Mouse (Mus musculus) A20 (cell line): ENCODE measurements around the gene Gm8882.
"Not testable (repeated sequence)": the region's sequence is repeated elsewhere in the genome, so short reads cannot be mapped to it uniquely, and the experiment has no call there.

Source experiments
- DNase-seq: peaks from one replicate; pipeline ENCODE4 v3.0.0-alpha.2; 2011; ENCODE audit warnings: low read depth, low spot score

The Gm8882 gene

DNA sequence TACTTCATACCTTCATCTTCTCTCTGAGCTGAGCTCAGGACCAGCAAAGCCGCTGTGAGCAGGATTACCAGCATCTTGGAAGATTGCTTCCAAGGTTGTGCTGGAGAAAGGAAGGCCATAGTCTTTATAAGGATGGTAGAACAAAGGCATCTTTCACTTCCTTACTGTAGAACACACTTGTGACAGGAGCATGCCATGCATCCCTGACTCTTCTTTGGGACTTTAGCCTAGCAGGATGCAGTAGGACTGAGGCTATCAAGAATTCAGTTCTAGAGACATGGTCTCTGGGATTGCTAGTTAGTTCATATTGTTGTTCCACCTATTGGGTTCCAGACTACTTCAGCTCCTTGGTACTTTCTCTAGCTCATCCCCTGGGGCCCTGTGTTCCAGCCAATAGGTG lies at the start of gene Gm8882:
Gene Gm8882, minus strand, starts transcription at position 101 of the 400 bp plus-strand sequence.
- not testable (repeated sequence) for DNase-seq

DNA sequence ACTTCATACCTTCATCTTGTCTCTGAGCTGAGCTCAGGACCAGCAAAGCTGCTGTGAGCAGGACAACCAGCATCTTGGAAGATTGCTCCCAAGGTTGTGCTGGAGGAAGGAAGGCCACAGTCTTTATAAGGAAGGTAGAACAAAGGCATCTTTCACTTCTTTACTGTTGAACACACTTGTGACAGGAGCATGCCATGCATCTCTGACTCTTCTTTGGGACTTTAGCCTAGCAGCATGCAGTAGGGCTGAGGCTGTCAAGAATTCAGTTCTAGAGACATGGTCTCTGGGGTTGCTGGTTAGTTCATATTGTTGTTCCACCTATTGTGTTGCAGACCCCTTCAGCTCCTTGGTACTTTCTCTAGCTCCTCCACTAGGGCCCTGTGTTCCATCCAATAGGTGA lies 49.3 kb downstream of the Gm8882 start, which contains the start of gene Prpmp5:
Gene Prpmp5, minus strand, starts transcription at position 101 of the 400 bp plus-strand sequence.
- not testable (repeated sequence) for DNase-seq
